Mouse (Mus musculus) embryo, embryonic 10 days (tissue): ENCODE measurements around the gene Il7r.
"Not testable (repeated sequence)": the region's sequence is repeated elsewhere in the genome, so short reads cannot be mapped to it uniquely, and the experiment has no call there.

ENCODE experiments used
- DNase-seq: peaks from one replicate; pipeline ENCODE4 v3.0.0-alpha.2; 2015; ENCODE audit warnings: low spot score

The Il7r gene

DNA sequence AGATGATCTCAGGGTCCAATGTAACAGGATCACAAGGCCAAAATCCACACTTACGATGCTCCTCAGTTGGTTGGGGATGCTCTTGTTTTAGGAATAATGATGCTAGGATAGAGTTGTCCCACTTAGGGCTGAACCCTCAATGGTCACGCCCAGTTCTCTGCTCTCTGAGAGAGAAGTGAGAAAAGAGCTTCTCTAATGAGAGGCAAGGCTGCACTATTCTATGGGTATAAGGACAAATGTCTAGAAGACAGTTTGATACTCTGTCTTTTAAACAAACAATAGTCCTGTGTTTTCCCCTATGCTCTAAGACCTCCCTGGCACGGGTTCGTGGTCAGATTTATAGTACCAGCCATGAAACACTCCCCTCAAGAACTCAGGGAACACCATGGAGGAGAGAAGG, at the start of gene Il7r:
TSS of gene Il7r (minus strand) at position 101 of the 400 bp plus-strand sequence.
- no peak for DNase-seq

DNA sequence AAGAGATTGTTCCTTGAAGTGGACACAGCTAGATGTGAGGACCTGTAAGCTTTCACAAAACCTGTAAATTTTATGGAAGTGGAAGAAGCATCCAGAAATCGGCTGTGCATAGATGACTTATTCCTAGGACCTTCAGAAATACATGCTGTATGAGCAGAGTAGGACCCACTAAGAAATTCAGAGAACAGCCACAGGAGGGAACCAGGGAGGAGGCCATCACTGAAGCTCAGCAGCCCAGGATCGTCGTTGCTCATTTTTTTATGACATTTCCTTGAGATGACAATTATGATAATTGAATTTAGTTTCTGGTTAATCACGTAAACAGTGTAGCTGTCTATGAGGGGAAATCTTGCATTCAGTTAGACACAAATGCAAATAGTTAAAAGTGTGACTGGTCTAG, 47.3 kb upstream of the Il7r start:
- no peak for DNase-seq

DNA sequence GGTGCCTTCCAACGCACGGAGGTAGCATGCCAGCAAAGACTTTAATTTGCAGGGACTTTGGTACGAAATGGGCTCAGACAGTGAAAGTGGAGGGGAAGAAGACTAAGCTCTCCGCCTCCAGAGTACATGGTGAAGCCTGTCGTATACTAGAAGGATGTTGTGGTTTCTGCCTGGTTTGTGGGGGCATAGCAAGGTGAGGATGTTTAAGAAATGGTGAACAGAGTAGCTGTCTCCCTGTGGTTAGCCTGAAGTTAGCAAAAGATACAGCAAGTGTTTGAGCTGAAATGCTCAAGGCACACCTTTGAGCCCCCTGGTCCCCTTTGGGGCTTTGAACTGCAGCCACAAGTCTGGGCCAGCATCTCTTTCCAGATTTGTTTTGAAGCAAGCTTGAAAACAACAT, 44.8 kb upstream of the Il7r start:
- DNase-seq, result no peak

DNA sequence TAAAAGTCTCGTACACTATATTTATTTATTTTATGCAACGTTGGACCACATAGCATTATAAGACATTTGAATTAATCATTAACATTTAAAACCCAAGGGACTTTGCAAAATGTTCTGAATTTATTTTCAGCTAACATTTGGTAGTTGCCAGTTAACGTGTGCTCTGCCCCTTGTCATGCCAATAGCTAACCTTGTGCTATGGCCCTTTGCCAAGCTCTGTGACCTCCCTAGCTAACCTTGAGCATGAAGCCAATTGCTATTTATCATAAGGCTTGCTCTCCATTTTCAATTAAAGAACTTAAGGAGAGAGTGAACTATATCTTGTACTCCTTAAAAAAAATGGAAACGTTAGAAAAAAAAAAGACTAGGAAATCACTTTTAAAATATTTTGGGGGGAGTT, 43.4 kb upstream of the Il7r start:
- DNase-seq, result no peak

DNA sequence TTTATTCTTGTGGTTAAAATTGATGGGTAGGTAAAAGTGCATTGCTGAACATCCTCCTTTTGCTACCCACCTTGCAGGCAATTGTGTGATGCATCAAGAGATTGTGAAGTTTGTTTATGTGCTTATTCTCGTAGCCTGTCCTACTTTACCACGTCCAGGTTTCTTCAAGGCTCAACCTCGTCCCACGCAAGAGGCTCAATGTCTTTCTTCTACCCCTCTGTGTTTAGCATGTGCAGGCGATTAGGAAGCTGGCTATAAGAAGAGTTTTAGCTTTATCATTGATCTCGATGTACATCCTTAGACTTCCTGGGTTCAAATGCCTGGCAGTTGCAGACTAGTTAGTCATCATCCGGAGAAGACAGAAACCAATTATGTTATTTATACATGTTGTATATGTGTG, 42.7 kb upstream of the Il7r start:
- no peak for DNase-seq

DNA sequence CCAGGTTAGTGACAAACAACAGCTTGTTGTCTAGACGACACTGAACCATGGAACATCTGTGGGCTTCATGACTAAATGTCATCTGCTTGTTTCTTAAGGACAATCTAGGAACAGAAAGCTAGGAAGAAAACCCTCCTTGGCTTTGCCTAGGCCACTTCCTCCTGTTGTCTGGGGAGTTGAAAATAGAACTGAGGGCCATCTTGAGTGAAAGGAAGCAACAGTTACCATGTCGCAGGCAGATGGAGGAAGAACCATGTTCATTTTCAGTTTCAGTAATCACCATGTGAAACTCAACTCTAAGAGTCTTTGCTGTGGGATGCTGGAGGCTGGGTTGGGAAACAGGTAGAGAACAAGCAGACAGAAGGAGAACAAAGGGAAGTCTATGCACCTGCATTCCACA, 41.9 kb upstream of the Il7r start:
- no peak for DNase-seq

DNA sequence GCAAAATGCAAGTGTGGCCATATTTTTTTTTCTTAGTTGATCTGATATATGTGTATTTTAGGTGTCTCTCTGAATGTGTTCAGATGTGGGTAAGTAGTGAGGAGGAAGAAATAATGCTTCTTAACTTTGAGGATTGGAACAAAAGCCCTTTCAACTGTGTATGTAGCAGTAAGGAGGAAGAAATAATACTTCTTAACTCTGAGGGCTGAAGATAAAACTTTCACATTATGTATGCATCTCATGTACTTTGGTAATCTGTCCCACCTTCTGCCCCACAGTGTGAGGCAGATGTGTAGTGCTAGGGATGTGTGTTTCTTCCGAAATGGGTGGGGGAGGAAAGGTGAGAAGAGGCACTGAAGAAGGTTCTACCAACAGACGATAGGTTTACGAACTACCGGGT, 37.3 kb upstream of the Il7r start:
- no peak for DNase-seq

DNA sequence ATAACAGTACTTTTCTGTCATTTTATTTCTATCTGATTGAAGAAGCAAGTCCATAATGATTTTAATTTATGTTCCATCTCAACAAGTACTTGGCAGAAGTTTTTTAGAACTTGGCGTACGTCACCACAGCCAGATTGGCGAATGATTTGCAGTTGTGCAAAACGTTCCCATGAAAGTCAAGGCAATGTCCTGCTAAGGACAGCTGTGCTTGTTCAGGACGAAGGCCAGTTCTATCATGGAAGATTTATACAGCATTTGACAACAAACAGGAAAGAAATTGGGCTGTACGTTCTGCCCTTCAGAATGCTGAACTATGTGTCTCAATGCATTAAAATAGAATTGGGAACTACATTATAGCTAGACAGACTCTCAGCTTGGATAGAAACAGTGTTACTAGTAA, 35.4 kb upstream of the Il7r start:
- DNase-seq, result no peak

DNA sequence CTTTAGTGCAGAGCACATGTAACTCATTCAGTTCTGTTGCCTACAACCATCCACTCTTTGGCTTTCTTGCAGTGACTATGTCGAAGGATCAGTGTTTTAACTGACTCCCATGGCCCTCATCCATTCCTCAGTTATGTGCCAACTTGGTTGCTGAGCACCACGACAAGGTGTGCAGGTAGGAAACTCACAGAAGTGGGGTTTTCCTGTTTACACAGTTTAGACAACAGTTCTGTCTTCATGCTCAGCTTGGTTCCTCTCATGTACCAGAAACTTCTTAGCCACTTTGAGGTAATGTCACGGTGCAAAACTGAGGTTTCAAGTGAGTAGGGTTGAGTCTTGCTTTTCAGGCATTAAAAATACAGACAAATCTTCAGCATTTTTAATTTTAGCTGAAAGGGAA, 34.2 kb upstream of the Il7r start:
- no peak for DNase-seq

DNA sequence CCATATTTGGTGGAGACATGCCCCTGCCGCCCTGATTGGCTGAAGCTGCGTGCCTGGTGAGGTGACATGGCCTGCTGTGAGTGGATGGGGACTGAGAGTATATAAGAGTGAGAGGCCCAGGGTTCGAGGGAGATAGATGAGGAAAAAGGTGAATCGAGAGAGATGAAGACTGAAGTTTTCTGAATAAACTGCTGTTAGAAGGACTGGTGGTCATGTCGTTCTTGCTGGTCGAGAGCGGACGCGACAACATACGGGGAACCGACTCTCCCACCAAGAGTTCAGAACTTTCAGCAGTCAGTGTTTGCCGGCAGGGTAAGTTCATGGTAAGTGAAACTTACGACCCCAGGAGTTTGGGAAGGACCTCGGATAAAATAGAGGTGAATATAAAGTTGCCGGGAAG, 27.3 kb upstream of the Il7r start:
- DNase-seq, result not testable (repeated sequence)

DNA sequence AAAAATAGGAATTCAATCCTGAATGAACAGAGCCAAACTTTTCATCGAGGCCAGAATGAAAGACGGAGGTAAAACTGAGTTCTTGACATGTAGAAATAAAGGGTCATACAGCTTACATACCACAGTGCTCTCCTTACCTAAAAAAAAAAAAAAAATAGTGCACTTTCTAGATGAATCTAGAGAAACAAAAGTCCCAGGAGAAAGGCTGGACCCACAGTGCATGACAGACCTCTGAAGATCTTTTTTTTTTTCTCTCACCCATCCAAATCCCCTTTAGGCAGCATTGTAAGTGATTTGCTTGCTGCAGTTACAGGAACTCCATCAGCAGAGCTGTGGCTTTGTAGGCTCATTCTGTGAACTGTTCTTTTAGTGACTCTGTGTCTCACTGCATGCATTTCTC, 19.0 kb upstream of the Il7r start:
- DNase-seq, result no peak

DNA sequence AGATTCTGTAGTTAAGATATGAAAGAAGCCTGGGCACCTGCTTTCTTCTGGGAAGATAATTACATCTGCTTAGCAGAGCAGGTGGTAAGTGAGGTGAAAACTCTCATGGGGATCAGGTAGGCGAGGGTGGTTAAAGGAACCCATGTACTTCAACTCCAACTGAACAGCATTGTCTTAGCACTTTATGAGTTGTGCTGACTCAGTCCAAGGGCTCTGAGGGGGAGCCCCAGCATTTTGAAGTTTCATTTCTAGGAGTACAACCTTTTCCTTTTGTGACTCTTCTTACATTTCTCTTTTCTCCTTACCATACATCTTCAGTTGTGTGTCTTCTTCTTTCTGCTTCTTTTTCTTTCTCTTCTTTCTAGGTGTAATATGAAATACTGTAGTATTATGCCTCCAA, 5.2 kb upstream of the Il7r start:
- no peak for DNase-seq

DNA sequence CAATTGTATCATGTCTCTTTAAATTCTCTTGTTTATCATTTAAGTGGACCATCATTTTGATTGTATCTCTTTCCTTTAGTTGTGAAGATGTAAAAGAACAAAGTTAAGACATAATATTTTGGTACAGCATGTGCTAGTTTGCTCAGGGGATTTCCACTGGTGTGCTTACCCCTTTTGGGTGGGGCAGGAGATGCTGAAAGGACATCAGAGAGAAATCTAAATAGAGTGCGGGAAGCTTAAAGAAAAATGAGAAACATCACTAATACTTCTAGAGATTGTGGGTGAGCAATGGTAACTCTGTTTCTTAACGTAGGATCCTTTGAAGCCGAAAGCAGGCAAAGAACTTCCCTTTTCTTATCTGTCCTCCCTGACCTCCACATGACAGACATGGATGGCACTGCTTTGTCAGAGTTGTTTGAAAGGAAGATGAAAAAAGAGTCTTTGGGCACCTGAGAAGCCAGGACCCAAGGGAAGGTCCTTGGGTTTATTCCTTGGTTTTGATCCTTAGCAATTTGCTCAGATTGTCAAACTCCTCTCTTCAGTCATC, 3.5 kb upstream of the Il7r start:
- no peak for DNase-seq

DNA sequence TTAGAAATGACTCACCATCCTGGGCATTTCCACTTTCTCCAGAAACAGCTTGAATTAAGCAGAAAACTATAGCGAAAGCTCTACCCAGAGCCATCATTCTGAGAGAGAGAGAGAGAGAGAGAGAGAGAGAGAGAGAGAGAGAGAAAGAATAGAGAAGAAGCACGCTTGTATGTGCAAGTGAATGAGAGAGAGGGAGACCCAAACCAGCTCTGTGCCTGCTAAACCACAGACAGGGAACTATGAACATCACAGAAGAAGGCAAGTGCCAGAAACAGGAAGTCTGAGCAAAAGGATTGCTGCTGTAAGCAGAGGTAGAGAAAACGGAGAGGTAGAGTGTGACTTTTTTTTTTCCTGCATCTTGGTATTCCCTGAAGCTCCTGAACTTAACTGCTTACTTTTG, 330 bp downstream of the Il7r start:
- no peak for DNase-seq

DNA sequence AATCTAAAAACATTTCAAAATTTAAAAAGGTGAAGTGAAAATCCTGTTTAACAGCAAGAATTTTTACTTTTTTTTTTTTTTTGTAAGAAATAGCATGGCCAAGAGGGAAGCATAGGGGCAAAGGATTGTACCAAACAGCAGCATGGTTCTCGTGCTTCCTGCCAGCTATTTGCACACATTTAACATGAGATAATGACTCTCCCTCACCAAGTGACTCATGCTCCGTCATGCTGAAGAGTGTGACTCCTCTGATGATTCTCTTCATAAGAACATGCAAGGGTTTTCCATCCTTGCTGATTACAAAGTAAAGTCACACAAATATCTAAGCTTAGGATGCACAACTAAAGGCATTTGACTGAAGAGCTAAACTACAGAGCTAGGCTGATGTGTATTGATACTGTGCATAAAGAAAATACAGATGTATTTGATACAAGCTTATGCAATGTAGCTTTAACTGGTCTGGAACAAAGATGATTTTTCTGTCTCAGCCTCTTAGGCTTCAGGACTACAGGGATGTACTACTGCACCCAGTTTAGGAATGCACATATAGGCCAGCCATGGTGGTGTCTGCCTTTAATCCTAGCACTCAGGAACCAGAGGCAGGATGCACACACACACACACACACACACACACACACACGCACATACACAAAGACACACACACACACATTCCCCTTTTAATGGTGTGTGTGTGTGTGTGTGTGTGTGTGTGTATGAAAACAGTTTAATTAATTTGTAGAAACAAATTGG, 1.6 kb downstream of the Il7r start:
- no peak for DNase-seq

DNA sequence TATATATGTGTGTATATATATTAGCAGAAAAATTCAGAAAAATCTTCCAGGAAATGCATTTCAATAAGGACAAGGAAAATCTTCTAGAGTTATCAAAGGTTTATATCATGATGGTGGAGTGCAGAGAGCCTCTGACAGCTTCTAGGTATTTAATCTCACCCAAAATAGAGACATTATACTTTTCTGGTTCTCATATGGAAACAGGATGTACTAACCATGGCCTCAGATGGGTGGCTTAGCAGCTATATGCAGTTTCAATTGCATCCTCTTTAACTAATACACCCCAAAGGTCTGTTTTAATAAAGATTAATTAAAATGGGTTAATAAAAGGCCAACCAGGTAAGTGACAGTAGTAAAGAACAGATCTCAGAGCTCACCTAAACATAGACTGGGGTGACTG, 3.6 kb downstream of the Il7r start:
- DNase-seq, result no peak

DNA sequence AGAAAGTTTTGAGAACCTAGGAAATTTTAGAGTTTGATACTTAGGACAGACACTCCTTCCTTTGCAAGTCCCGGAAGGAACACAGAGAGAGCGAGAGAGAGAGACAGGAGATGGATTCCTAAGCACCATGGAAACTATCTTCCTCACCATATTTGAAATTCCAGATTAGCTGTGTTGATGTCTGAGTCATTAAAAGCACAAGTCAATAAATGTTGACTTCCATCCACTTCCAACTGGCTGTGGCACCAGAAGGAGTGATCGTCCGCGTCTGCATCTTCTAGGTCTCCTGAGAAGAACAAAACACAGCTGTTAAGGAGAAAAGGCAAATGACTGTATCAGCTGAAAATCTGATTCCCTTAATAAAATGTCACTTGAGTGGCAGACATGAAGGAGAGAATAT, 5.1 kb downstream of the Il7r start:
- DNase-seq, result no peak

DNA sequence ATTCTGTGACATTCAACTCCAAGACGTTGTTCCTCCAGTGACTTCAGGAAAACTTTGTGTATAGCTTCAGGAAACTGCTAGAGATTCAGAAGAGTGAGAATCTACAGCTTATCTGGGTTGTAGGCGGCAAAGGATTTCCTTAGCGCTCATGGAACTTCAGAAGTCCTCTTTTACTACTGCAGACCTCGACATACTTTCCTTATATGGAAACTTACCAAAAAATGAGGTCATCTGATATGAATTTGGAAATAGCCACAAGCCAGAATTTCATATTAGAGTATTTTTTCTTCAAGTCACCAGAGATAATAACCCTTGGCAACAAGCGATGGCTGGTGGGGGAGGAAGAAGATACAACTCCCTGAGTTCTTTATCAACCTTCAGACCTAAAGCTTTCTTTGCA, 6.0 kb downstream of the Il7r start:
- DNase-seq, result no peak

DNA sequence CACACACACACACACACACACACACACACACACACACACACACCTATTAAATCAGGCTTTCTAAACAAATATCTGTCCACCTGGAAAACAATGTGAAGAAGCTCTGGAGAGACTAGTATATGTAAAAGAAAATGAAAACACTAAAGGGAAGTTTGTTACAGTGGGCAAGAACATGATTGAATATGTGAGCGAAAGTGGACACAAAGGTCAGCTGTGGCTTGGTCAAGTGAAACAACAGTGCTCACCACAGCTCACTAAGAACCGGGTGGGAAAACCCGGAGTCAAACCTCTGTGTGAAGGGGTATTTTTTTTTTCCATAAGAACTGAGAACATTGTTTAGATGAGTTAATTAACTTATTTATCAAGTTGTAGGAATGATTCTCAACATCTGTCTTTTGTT, 6.9 kb downstream of the Il7r start:
- DNase-seq, result no peak

DNA sequence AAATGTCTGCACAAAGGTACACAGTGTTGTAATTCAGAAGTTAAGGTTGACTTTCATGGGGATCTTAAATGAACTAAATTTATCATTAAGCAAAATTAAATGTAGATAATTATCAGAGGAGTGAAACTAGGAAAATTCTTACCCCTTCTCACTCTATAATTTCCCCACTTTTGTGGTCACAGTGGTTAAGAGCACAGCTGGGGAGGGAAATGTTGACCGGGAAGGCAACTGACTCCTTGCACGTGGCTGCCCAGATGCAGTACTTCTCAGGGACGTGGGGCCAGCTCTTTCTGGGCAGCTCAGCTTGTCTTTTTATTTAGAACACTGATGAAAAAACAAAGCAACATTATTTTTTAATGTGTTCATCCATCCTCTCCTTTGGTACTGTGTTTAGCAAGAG, 37.9 kb downstream of the Il7r start:
- DNase-seq, result no peak

DNA sequence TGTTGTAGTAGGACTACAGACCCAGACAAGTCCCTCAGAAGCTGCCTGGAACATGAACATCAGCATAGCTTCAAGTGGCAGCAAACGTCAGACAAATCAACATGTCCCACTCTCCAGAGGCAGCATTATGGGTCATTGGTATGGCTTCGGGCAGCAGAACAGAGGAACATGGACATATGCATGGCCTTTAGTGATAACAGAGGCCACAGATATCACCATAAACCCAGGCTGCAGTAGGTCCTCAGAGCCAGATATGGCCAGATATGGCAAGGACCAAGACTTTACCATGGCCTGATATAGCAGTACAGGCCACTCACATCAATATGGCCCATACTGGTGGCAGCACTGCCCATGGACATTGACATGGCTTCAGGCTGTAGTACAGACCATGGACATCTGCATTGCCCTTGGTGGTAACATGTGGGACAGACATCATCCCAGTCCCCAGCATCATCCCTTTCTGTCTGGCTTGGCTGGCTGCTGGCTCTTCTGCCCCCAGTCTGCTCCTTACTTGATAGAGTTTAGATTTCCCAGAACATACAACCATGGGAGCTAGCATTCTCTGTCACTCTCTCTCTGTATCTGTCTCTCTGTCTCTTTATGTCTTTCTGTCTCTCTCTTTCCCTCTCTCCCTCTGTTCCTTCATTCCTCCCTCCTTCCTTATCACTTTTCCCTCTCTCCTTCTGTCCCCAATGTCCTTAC, 40.4 kb downstream of the Il7r start:
- DNase-seq, result no peak

DNA sequence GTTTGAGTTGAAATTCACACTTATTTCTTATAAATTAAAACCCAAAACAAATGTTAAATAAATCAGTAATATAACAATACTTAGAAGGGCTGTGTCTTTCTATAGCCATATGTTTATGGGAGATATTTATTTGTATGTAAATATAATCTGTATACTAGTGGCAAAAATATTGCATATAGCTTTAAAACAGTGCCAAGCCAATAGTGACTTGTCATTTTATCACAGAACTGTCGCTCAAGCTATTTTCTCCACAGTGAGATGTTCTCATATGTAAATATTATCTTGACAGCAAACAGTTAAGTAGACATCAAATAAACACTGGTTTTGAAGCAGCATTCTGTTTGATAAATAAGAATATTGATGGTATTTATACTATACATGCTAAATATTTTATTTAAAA, 56.8 kb downstream of the Il7r start:
- no peak for DNase-seq

DNA sequence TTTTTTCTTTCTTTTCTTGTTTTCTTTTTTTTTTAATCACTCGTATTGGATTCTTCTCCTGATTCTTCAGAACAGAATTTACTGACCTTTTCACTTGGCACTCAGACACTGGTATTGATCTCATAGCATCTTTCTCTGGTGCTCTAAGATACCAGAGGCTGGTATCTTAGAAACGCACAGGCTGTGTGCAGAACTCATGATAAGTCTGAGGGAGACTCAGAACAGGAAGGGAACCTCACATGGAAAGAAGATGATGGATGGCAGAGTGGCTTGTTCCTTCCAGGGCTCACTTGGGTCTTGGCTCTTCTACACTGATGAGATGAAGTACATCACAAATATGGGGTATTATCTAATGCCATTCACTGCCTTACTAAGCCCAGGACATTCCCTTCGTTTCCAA, 57.4 kb downstream of the Il7r start:
- DNase-seq, result no peak

DNA sequence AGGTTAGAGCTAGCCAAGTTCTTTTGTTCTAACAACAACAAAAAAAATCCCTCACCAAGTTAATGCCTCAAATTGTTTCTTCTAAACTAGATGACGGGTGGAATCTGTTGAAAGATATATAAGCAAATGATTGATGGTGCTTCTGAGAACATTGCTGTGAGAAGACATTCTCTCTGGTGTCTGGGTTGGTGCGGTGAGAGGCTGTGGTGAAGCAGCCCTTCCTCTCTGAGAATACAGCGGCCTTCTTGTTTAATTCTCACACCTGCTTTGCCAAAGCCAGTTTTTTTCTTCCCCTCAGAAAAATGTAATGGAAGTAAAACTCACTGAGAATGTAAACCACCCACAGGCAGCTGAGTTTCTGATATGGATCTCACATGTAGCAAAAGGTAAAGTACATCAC, 57.8 kb downstream of the Il7r start:
- no peak for DNase-seq
